Mouse (Mus musculus): ENCODE results near the gene Spc24.

The Spc24 gene

GRCm38 (mm10) chr9:21706586-21707265, 53.4 kb downstream of the Spc24 start:
- no peak for DNase-seq

- DNase-seq, result no peak
These were observed 54.0 kb downstream of the Spc24 start for GRCm38 (mm10) chr9:21706085-21706484.

Data from right cerebral cortex, postnatal 14 days (tissue).